Mouse (Mus musculus) cortical plate, adult 2 months (tissue): ENCODE data around the gene Alkbh8.

Experiments used
- CTCF ChIP-seq: fragments of 200-500 bp; IDR thresholded peaks from 2 replicates; pipeline ENCODE4 v1.5.1; 2011; ENCODE audit warnings: mild to moderate bottlenecking, control low read depth, low read length; ENCODE audit not compliant: insufficient read depth; ENCODE audit errors: extremely low read depth
- POLR2A ChIP-seq: fragments of 200-500 bp; IDR thresholded peaks from 2 replicates; pipeline ENCODE4 v1.6.1; 2011; ENCODE audit warnings: mild to moderate bottlenecking, low read length, control low read depth; ENCODE audit not compliant: insufficient read depth; ENCODE audit errors: extremely low read depth

GRCm38 (mm10) chr9:3404372-3404771, 69.4 kb downstream of the Alkbh8 start:
- TF ChIP-seq POLR2A, result no peak
- TF ChIP-seq CTCF, result no peak
